Mouse (Mus musculus): ENCODE results near the gene Cep97.
"Not testable (repeated sequence)": the region's sequence is repeated elsewhere in the genome, so short reads cannot be mapped to it uniquely, and the experiment has no call there.

Cep97 gene

DNA sequence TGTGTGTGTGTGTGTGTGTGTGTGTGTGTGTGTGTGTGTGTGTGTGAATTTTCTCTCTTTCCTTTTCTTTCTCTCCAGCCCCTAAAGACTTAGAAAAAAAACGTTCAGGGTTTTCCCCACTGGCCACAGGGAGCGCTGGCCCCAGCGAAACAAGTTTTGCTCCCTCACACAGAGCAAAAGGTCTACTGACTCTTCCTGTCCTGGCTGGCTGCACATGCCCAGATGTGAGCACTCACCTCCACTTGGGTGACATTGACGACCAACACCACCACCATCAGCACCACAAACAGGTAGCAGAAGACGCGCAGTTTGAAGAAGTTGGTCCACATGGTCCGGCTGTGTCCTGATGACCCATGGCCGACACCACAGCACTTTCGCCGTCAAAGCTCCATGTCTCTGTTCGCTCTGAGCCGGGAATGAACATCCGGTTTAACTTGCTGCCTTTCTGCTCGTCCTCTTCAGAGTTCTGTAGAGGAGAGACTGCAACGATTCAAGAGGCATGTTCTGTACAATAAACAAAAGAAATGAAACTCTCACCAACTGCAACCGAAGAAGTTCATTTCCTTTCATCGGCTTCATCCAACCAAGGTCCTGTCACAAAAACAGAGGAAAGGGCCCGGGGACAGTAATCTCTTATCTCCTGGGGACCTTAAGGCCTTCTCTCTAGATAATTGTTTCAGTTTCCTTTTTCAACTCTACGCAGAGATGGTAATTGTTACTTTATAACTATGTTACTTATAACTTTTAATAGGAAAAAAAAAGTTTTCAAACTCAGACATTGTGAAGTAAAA is 44.1 kb downstream of the Cep97 start:
- no peak for DNase-seq (ENCODE audit: low spot score in 2 of 2)

DNA sequence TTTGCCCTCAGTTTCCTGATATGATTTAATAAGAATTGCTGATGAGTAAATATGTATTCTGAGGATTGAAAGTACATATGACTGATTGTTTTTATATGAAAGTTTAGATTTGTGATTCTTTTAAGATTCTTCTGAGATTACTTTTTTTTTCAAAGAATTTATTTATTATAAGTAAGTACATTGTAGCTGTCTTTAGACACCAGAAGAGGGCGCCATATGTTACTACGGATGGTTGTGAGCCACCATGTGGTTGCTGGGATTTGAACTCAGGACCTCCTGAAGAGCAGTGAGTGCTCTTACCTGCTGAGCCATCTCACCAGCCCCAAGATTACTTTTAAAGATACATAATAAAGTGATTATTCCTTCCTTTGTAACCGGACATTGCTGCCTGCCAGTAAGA is 45.2 kb downstream of the Cep97 start:
- DNase-seq (ENCODE audit: low spot score in 2 of 2): no peak

DNA sequence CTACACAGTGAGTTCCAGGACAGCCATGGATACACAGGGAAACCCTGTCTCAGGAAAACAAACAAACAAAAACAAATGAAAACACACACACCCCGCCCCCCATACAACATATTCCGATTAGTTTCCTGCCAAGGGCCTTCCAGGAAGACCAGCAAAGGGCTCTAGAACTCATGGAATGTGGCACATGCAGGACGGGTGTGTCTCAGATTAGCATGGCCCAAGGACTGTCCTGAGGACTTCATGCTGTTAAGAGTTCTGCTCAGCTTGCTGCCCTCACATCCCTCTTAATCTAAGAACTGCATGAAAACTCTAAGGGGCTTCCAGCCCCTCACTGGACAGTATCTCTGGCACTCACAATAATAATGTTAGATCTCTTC is 46.1 kb downstream of the Cep97 start:
- no peak for DNase-seq (ENCODE audit: low spot score in 2 of 2)

DNA sequence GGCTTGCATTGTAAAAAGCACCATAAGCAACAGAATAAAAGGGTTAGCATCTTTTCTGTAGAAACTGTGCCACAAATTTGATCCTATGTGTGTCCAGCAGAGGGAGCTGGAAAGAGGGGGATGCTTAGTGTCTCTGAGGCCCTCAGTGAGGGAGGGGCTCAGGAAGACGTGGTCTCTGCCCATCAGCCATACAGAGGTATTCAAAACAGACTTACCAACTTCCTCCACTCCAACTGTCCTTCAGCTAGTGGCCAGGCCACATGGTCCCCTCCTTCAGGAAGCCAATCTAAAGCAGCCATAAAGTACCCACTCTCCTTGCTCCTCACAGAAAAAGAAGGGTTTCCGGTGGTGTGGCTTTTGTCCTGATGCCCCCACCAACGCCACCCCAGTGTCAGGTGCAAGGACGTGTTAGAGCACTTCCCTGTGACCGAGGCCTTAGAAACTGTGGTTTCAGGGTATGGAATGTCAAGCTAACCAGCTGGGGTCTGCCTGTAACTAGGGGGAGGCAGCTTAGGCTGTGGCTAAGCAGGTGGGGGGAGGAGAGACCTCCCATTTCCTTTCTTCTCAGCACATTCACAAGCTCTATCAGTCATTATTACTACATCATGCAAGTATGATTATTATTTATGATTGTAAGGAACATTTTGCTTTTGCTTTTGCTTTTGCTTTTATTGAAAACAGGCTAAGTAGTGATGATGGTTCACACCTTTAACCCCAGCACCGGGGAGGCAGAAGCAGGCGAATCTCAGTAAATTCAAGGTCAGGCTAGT is 46.7 kb downstream of the Cep97 start:
- peak; percentile 20 to 34 for DNase-seq (ENCODE audit: low spot score in 2 of 2)

DNA sequence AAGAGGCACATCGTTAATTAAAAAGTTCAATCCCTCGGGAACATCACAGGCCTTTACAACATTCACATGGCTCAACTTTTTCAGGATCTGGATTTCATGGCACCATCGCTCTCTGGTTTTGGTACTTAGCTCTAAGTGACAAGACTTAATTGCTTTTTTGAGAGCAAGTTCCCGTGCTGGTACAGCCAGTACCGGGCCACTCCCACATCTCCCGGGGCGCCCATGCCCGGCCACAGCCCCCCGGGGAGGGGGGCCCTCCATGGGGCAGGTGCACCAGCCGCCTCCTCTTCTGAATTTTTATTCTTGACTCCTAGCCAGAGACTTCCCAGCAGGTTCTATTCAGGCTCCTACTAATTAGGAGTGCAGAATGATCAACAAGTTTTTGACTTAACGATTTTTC is 50.4 kb downstream of the Cep97 start:
- DNase-seq (ENCODE audit: low spot score in 2 of 2): no peak

DNA sequence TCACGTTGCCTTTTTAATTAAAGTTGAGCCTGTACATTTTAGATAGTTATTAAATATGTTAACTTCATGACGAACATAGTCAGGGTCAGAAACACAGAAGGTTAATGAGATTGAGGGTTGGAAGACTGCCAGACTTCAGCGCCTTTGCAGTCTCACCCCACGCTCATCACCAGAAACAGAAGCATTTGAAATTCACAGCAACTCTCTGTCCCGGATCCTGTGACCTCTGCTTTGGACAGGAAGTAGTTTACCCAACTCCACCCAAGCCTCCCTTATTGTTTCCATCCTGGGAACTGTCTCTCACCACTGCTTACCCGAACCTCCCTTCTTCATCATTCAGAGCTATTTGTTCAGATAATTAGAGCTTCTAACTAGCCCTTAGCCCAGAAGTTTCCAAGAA is 58.6 kb downstream of the Cep97 start:
- DNase-seq (ENCODE audit: low spot score in 2 of 2): no peak

DNA sequence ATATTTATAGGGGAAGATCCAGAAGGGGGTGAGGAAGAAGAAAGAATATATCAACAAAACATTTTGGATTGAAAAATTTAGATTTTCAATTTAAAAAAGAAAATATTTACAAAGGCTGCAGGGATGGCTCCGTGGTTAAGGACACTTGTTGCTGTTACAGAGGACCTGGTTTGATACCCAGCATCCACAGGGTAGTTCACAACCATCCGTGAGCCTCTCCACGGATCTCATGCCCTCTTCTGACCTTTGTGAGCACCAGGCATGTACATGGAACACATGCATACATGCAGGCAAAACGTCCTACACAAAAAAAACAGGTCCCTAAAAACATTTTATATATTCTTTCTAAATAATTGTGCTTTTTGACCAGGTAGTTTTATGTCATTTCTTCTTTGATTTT is 70.8 kb downstream of the Cep97 start:
- no peak for DNase-seq (ENCODE audit: low spot score in 2 of 2)

DNA sequence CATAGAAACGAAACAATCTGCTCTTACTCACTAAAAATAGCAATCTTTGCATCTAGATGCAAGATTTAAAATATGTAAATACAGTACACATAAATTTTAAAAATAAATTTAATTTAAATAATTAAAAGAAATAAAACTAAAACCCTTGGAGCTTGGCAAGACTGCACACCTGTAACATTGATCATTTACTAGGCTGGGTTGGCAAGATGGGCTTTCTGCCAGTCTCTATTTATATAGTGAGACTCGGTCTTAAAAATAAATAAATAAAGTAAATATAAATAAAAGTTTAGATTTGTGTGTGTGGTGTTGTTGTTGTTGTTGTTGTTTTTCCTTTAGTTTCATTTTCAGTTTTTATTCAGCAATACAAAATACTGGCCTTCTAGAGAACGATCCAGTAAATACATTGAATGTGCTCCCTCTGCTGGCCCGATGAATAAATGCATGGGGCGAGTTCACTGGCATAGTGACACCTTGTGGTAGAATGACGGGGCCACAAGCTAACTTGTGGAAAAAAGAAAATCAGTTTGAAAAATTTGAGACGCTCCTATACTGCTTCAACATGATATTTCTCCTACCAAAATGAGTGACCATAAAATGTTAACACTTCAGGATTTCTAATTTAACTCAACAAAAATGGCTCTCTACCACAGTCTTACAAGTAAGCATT is 71.4 kb downstream of the Cep97 start:
- DNase-seq (ENCODE audit: low spot score in 2 of 2): peak; percentile 66 to 70

DNA sequence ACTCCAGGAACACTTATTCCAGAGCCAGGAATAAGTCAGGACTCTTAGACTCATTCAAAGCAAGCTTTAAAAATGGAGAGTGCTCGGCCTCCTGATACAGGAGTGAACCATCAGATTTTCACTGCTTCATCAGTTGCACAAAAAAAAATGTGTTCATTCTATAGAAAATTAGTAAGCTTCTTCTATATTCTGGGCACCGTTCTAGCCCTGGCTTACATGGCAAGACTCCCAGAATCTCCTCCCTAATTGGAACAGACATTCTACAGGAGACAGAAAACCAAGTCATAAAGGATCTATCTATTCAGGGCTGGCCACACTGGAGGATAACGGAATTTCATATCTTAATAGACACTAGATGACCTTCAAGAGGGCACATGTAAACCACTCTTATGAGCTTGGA is 73.6 kb downstream of the Cep97 start:
- no peak for DNase-seq (ENCODE audit: low spot score in 2 of 2)

DNA sequence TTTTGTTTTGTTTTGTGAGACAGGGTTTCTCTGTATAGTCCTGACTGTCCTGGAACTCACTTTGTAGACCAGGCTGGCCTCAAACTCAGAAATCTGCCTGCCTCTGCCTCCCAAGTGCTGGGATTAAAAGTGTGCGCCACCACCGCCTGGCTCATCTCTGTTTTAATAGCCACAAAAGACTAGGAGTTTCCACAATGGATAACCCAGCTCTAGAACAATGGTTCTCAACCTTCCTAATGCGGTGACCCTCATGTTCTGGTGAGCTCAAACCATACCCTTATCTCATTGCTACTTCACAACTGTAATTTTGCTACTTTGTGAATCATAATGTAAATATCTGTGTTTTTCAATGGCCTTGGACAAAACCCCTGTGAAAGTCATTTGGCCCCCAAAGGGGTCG is 75.2 kb downstream of the Cep97 start:
- not testable (repeated sequence) for DNase-seq (ENCODE audit: low spot score in 2 of 2)

DNA sequence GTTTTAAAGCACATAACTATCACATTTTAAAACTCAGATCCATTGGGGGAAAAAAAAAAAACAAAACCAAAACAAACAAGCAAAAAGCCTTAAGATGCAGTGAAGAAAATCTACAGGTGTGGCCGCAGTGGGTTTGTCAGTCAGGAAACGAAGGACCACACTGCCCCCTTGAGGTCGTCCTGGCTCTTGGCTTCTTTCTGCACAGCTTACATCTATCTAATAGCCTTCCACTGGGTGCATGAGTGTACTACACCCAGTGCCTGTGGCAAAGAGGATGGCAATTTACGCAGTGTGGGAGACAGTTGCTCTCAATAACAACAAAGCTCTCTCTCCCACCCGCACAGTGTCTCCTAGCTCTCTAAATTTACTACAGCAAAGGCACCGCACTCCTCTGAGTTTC is 76.2 kb downstream of the Cep97 start:
- peak; percentile 58 to 78 for DNase-seq (ENCODE audit: low spot score in 2 of 2)

DNA sequence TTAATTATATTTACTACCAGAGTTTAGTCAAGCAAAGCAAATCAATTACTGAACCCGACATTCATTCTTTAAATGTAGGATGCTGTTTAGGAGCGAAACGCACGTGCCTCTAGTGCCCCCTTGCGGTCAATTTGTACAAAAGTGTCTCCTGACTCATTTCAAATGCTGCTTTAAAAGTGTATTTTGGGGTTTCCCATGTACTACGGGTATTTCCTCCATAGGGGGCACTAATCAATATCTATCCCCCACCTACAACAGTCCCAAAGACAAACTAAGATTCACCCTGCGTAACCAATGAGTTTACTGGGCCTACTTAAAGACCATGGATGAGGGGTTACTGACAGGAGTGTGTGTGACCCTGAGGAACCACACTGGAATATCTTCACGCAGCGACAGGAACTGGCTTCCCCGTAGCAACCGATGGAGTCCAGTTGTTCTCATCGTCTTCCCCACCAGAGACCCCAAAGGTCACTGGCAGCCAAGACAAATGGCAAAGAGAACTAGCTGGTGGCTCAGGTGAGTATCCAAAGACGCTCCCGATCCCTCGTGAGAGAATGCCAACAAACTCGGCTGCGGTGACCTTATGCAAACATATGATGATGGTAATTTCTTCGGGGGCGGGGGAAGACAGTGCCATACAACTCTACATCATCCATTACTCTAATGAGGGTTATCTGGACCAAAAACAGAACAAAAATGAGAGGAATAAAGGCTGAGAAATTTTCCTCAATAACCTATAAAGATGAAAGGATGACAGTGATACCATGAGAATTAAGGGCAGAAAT is 81.5 kb downstream of the Cep97 start:
- DNase-seq (ENCODE audit: low spot score in 2 of 2): peak; percentile 70 to 80

DNA sequence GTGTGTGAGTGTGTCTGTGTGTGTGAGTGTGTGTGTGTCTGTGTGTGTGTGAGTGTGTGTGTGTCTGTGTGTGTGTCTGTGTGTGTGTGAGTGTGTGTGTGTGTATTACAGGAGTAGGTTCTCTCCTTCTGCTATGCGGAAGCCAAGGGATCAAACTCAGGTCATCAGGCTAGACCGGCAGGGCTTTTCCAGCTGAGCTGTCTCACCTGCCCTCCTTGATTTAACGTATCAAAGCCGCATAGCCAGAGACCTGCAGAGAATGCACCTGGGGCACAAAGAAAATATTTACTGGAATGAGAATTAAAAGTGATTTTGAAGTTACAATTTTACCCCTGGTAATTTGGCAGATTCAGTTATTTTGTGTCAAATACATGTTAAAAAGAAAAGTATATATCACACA is 82.1 kb downstream of the Cep97 start:
- DNase-seq (ENCODE audit: low spot score in 2 of 2): no peak

DNA sequence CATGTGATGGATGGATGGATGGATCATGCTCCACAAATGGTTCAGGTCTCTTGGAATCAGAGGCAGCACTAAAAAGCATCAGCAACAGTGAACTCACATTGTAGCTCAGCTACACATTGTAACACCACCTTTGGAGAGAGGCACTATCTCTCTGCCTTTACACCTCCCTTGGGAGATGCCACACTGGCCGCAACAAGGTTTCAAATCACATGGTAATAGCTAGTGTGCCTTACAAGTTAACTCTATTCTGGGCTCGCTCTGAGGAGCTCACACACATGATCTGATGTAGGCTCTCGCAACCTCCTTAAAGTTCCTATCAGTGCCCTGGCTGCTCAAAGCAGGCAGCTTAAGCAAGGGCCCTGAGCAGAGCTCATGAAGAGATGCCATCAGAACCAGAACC is 84.2 kb downstream of the Cep97 start:
- DNase-seq (ENCODE audit: low spot score in 2 of 2): no peak
